Mouse (Mus musculus): Measurements from ENCODE around the gene Srgn. TPM values are rescaled to one million over a fixed set of nuclear protein-coding genes. Genes with fewer than 3 reads are reported as not detected.
"Not testable (repeated sequence)": the region's sequence is repeated elsewhere in the genome, so short reads cannot be mapped to it uniquely, and the experiment has no call there.

The Srgn gene
- polyA plus RNA-seq, 1 experiment = 20.5 TPM

GRCm38 (mm10) chr10:62485878-62486582 is 41.2 kb downstream of the Srgn start:
- TF ChIP-seq CTCF (IDR thresholded peaks at IDR 0.05; ENCODE audit: control insufficient read depth, insufficient read depth, insufficient replicate concordance, low read depth, low read length) = no peak
- no peak for TF ChIP-seq POLR2A (IDR thresholded peaks at IDR 0.05; ENCODE audit: control insufficient read depth, low read depth, low read length)
- peak overlapping the region; percentile 91 for H3K4me3 ChIP-seq (ENCODE audit: control insufficient read depth, low read depth, low read length)
- H3K27ac ChIP-seq (ENCODE audit: control insufficient read depth, insufficient read depth, low read depth, low read length) = peak overlapping the region; percentile 90

GRCm38 (mm10) chr10:62481108-62481852 is 46.0 kb downstream of the Srgn start:
- H3K4me1 ChIP-seq (ENCODE audit: control insufficient read depth, insufficient read depth, low read length) = no peaks in the 10 kb centered on the region; the same call in none of the 2 replicates
- no peak for TF ChIP-seq CTCF (IDR thresholded peaks at IDR 0.05; ENCODE audit: control insufficient read depth, insufficient read depth, insufficient replicate concordance, low read depth, low read length)
- no peak for TF ChIP-seq POLR2A (IDR thresholded peaks at IDR 0.05; ENCODE audit: control insufficient read depth, low read depth, low read length)
- no peak overlapping the region for H3K4me3 ChIP-seq (ENCODE audit: control insufficient read depth, low read depth, low read length)
- H3K27ac ChIP-seq (ENCODE audit: control insufficient read depth, insufficient read depth, low read depth, low read length) = no peak overlapping the region
- H3K27me3 ChIP-seq (ENCODE audit: control insufficient read depth, insufficient read depth, low read length) = no peaks in the 10 kb centered on the region
- H3K36me3 ChIP-seq (ENCODE audit: control insufficient read depth, insufficient read depth, low read length) = no peaks in the 10 kb centered on the region; the same call in 1 of the 2 replicates

More at GRCm38 (mm10) chr10:62485878-62486582, 41.2 kb downstream of the Srgn start:
- Histone ChIP-seq H3K36me3 (ENCODE audit: control insufficient read depth, insufficient read depth, low read length) (no peaks in the 10 kb centered on the region; the same call in 1 of the 2 replicates), H3K27me3 (ENCODE audit: control insufficient read depth, insufficient read depth, low read length) (no peaks in the 10 kb centered on the region), H3K4me1 (ENCODE audit: control insufficient read depth, insufficient read depth, low read length) (no peaks in the 10 kb centered on the region; the same call in none of the 2 replicates)

- Histone ChIP-seq H3K36me3 (ENCODE audit: control insufficient read depth, insufficient read depth, low read length) (no peaks in the 10 kb centered on the region; the same call in 1 of the 2 replicates), H3K27me3 (ENCODE audit: control insufficient read depth, insufficient read depth, low read length) (no peaks in the 10 kb centered on the region), H3K4me1 (ENCODE audit: control insufficient read depth, insufficient read depth, low read length) (peaks cover 2% of the 10 kb centered on the region; the same call in 1 of the 2 replicates), H3K27ac (ENCODE audit: control insufficient read depth, insufficient read depth, low read depth, low read length) (no peak overlapping the region), H3K4me3 (ENCODE audit: control insufficient read depth, low read depth, low read length) (no peak overlapping the region)
- TF ChIP-seq POLR2A (IDR thresholded peaks at IDR 0.05; ENCODE audit: control insufficient read depth, low read depth, low read length) (no peak), CTCF (IDR thresholded peaks at IDR 0.05; ENCODE audit: control insufficient read depth, insufficient read depth, insufficient replicate concordance, low read depth, low read length) (no peak)
Measured at GRCm38 (mm10) chr10:62476980-62477379, 50.3 kb downstream of the Srgn start.

GRCm38 (mm10) chr10:62474944-62475343 is 52.3 kb downstream of the Srgn start:
- TF ChIP-seq POLR2A (IDR thresholded peaks at IDR 0.05; ENCODE audit: control insufficient read depth, low read depth, low read length) (no peak), CTCF (IDR thresholded peaks at IDR 0.05; ENCODE audit: control insufficient read depth, insufficient read depth, insufficient replicate concordance, low read depth, low read length) (no peak)
- Histone ChIP-seq H3K27ac (ENCODE audit: control insufficient read depth, insufficient read depth, low read depth, low read length) (no peak overlapping the region), H3K36me3 (ENCODE audit: control insufficient read depth, insufficient read depth, low read length) (no peaks in the 10 kb centered on the region; the same call in 1 of the 2 replicates), H3K4me3 (ENCODE audit: control insufficient read depth, low read depth, low read length) (no peak overlapping the region), H3K4me1 (ENCODE audit: control insufficient read depth, insufficient read depth, low read length) (peaks cover 2% of the 10 kb centered on the region; the same call in 1 of the 2 replicates), H3K27me3 (ENCODE audit: control insufficient read depth, insufficient read depth, low read length) (no peaks in the 10 kb centered on the region)

- TF ChIP-seq CTCF (IDR thresholded peaks at IDR 0.05; ENCODE audit: control insufficient read depth, insufficient read depth, insufficient replicate concordance, low read depth, low read length) = no peak
- TF ChIP-seq POLR2A (IDR thresholded peaks at IDR 0.05; ENCODE audit: control insufficient read depth, low read depth, low read length) = no peak
- no peak overlapping the region for H3K4me3 ChIP-seq (ENCODE audit: control insufficient read depth, low read depth, low read length)
Measured at GRCm38 (mm10) chr10:62471105-62471504, 56.1 kb downstream of the Srgn start.

GRCm38 (mm10) chr10:62469736-62470135 is 57.5 kb downstream of the Srgn start:
- Histone ChIP-seq H3K27ac (ENCODE audit: control insufficient read depth, insufficient read depth, low read depth, low read length) (no peak overlapping the region), H3K27me3 (ENCODE audit: control insufficient read depth, insufficient read depth, low read length) (no peaks in the 10 kb centered on the region), H3K36me3 (ENCODE audit: control insufficient read depth, insufficient read depth, low read length) (no peaks in the 10 kb centered on the region; the same call in 1 of the 2 replicates), H3K4me3 (ENCODE audit: control insufficient read depth, low read depth, low read length) (no peak overlapping the region), H3K4me1 (ENCODE audit: control insufficient read depth, insufficient read depth, low read length) (no peaks in the 10 kb centered on the region)
- TF ChIP-seq CTCF (IDR thresholded peaks at IDR 0.05; ENCODE audit: control insufficient read depth, insufficient read depth, insufficient replicate concordance, low read depth, low read length) = no peak

More at GRCm38 (mm10) chr10:62471105-62471504, 56.1 kb downstream of the Srgn start:
- peaks cover 2% of the 10 kb centered on the region; the same call in 1 of the 2 replicates for H3K4me1 ChIP-seq (ENCODE audit: control insufficient read depth, insufficient read depth, low read length)
- no peak overlapping the region for H3K27ac ChIP-seq (ENCODE audit: control insufficient read depth, insufficient read depth, low read depth, low read length)
- H3K27me3 ChIP-seq (ENCODE audit: control insufficient read depth, insufficient read depth, low read length) = no peaks in the 10 kb centered on the region
- H3K36me3 ChIP-seq (ENCODE audit: control insufficient read depth, insufficient read depth, low read length) = no peaks in the 10 kb centered on the region; the same call in 1 of the 2 replicates

GRCm38 (mm10) chr10:62461321-62461720 is 65.9 kb downstream of the Srgn start:
- no peak overlapping the region for H3K27ac ChIP-seq (ENCODE audit: control insufficient read depth, insufficient read depth, low read depth, low read length)
- no peak overlapping the region for H3K4me3 ChIP-seq (ENCODE audit: control insufficient read depth, low read depth, low read length)
- peaks cover 3% of the 10 kb centered on the region; the same call in 1 of the 2 replicates for H3K36me3 ChIP-seq (ENCODE audit: control insufficient read depth, insufficient read depth, low read length)
- no peaks in the 10 kb centered on the region for H3K4me1 ChIP-seq (ENCODE audit: control insufficient read depth, insufficient read depth, low read length)
- H3K27me3 ChIP-seq (ENCODE audit: control insufficient read depth, insufficient read depth, low read length) = no peaks in the 10 kb centered on the region
- no peak for TF ChIP-seq POLR2A (IDR thresholded peaks at IDR 0.05; ENCODE audit: control insufficient read depth, low read depth, low read length)
- no peak for TF ChIP-seq CTCF (IDR thresholded peaks at IDR 0.05; ENCODE audit: control insufficient read depth, insufficient read depth, insufficient replicate concordance, low read depth, low read length)

- peak overlapping the region; percentile 91 for H3K4me3 ChIP-seq (ENCODE audit: control insufficient read depth, low read depth, low read length)
- H3K36me3 ChIP-seq (ENCODE audit: control insufficient read depth, insufficient read depth, low read length); H3K27ac ChIP-seq (ENCODE audit: control insufficient read depth, insufficient read depth, low read depth, low read length); H3K4me1 ChIP-seq (ENCODE audit: control insufficient read depth, insufficient read depth, low read length); H3K27me3 ChIP-seq (ENCODE audit: control insufficient read depth, insufficient read depth, low read length): not testable (repeated sequence)
Measured at GRCm38 (mm10) chr10:62452001-62452400, 75.2 kb downstream of the Srgn start.

Data from testis, adult 2 months (tissue).